Mouse (Mus musculus): ENCODE data around the gene Stoml1. TPM values are rescaled to one million over a fixed set of nuclear protein-coding genes. Genes with fewer than 3 reads are reported as not detected.
"Not testable (repeated sequence)": the region's sequence is repeated elsewhere in the genome, so short reads cannot be mapped to it uniquely, and the experiment has no call there.

Stoml1 gene
- total RNA-seq, 1 experiment from 2014 or later: 9.0 TPM

DNA sequence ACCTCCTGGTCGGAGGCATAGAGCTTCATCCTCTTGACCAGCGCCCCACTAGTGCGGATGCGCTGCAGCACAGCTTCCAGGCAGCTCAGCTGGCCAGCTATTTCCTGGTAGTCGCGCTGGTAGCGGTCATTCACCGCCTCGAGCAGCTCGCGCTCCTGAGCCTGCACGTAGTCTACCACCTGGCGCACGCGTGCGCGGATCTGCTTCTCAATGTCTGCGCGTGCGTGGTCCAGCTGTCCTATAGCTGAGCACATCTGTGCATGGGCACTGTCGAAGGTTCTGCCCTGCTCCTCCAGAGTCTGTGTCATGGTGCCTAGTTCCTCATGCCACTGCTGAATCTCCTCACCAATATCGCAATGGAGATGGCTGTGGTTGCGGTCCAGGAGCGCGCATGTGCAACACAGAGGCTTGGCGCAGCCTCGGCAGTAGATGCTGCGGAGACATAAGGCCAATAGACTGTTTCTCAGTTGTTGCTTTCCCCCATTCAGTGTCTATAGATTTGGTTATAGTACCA is 18.4 kb upstream of the Stoml1 start:
- no peak for ATAC-seq (replicated peaks; ENCODE audit: low read depth, poor library complexity, severe bottlenecking)

DNA sequence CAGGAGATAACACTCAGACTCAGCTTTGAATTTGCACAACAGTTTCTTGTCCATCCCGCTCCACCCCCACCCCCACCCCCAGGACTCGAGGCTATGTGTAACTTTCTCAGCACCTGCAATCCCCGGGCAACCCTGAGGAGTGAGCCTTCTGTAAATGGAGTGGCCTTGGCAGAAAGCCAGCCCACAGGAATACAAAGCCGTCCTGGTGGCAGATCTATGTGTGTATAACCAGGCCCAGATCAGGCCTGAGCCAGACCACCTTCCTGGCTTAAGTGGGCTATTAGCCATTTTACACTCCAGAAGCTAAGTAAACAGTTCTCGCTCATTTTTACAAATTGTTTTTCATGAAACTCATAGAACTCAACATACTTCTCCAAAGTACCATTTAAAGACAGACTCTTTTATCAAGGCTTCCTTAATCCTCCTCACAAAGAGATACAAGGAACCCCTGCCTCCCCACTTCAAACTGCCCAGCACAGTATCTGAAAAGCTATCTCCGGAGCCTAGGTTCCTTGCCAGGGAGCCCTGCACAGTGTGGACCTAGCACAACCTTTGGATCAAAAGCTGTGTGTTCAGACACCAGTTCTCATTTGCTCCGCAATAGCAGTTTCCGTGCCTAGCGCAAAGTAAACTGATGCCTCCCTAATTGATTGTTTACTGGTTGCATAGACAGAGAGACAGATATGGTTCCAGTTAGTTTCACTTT is 11.0 kb upstream of the Stoml1 start:
- peak; percentile 43 for ATAC-seq (replicated peaks; ENCODE audit: low read depth, poor library complexity, severe bottlenecking)

DNA sequence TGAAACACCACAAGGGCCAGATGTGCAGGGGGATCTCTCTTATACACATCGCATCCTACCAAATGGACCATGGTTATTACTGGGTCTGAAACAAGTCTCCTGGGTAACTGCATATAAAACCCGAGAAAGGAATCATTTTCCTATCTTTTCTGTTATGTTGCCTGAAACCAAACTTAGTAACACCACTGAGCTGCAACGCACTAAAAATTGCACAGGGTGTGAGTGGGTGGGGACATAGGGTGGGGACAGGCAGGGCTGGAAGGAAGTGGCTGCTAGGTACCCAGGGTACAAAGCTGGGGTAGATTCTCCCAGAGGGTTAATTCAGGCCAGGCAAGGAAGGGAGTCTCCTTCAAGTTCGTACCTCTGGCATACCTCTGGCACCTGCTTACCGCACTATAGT is 10.3 kb upstream of the Stoml1 start:
- ATAC-seq (replicated peaks; ENCODE audit: low read depth, poor library complexity, severe bottlenecking): no peak

DNA sequence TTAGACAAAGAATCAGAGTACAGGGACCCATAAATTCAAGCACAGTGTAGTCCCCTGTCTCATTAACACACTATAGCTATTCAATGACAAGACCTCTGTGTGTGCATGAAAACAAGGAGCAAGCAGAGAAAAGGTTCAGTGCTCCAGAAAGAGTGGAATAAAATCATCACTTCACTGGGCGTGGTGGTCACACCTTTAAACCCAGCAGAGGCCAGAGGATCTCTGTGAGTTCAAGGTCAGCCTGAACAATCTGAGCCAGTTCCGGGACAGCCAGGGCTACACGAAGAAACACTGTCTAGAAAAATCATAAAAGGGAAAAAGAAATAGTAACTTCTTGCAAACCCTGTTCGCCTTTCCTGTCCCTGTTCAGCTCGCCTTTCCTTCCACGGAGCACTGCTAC is 9.3 kb upstream of the Stoml1 start:
- no peak for ATAC-seq (replicated peaks; ENCODE audit: low read depth, poor library complexity, severe bottlenecking)

DNA sequence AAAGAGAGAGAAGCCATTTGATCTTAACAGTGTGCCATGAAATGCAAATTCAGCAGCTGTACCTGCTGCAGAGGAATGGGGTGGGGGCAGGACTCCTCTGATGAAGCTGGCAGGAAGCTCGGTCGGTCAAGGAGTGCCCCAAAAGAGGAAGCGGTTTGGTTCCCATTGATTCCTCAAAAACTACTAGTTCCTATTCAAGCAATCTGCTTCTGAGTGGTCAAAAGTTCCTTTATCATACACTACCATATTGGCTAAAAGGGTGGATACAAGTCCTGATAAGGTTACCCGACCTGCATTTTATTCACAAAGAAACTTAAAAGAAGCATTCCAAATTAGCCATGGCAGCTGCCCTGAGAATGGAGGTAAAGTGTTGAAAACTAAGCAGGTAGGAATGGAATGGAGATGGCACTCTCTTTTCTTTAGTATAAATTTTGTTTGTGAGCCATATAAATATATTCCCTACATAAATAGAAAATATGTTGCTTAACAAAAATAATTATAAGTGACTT is 6.8 kb upstream of the Stoml1 start:
- peak; percentile 55 for ATAC-seq (replicated peaks; ENCODE audit: low read depth, poor library complexity, severe bottlenecking)

DNA sequence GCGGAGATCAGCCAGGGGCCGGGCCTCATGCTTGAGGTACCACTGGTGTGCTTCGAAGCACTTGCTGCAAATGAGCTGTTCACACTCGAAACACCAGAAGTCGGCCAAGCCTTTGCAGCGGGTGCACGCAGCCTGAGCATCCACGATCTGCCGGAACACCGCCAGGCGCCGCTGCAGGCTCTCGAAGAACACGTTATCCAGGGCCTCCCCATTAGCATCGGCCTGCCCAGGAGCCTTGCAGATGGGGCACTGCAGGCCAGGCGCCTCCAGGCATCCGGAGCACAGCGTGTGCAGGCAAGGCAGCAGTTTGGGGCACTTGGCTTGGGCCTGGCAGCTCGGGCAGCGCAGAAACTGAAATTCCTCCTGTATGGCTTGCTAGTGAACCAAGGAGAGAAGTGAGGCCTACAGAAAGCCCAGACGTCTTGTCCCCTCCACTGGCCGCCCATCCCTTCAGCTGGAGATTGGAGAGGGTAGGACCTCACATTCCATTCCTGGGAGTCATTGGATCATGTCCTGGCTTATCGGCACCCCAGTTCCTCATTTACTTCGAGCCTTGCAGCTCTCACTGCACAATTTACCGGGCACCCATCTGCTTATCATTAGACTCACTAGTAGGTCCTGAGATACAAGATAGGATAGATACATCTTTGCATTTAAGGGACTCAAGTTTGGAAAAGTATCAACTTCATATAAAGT is 5.8 kb upstream of the Stoml1 start:
- peak; percentile 73 for ATAC-seq (replicated peaks; ENCODE audit: low read depth, poor library complexity, severe bottlenecking)

DNA sequence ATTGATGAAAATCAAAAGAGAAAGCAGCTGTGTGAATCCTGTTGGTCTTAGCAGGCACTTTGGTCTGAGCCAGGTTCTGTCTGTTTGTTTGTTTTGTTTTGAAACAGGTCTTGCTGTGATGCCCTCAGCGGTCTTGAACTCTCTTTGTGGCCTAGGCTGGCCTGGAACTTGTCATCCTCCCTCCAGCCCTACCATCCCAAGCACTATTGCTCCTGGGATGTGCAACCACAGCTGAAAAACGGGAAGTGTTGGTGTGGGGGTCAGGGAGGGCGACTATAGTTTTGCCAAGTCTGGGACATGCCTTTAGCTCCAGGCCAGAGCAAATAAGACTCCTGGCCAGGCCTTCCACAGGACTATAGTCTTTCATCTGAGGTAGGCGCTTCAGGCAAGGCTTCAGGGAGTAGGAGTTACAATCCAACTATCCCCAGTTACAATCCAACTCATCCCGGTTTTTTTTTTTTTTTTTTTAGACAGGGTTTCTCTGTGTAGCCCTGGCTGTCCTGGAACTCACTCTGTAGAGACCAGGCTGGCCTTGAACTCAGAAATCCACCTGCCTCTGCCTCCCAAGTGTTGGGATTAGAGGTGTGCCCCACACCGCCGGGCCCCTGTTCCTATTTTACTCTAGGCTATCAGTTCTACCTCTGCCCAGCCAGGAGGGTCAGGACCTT is 4.1 kb upstream of the Stoml1 start:
- no peak for ATAC-seq (replicated peaks; ENCODE audit: low read depth, poor library complexity, severe bottlenecking)

DNA sequence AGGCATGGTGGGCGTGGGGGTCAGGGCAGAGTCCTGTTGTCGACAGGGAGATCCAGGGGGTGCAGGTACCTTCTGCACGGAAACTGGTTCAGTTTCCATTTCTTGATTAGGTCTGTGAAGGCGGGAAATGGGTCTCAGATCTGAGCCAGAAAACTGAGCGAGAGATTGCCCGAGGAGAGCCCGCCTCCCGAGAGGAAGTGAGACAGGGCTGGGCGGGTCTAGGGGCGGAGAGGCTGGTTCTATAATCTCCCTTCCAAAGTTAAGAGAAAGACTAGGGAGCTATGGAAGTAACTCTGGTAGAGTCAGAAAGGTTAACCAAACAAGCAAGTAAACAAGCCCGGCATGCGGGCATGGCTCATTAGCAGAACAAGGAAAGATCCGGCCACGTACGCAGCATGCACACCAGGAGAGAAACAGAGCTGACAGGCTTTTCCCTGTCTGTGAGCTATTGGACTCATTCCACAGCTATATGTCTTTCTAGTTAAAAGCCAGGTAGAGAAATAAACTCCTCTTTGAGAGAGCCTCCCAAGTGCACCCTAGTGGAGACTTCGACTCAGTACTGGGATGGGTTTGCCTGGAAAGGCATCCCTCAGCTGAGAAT is 3.3 kb upstream of the Stoml1 start, which contains the start of gene Pml:
Gene Pml (minus strand): TSS at position 195 of the 601 bp plus-strand sequence.
- ATAC-seq (replicated peaks; ENCODE audit: low read depth, poor library complexity, severe bottlenecking): peak; percentile 38; the same call in 1 of the 2 replicates

DNA sequence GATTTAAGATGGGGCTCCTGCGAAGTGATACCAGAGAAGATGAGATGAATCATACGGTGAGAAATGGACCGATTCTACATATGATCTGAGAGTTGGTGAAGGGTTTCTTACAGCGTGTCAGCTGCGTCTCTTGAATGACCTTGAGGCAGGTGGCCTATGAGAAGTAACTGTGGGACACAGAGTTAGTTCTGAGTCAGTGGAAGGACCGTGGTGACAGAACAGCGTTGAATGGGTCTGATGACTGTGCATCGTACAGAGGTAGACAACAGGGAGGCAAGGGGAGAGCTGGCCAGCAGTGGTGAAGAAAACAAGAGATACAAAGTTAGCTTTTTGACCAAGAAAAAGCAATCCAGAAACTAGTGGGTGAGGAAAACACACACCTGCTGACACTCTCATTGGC is 2.6 kb upstream of the Stoml1 start:
- no peak for ATAC-seq (replicated peaks; ENCODE audit: low read depth, poor library complexity, severe bottlenecking)

DNA sequence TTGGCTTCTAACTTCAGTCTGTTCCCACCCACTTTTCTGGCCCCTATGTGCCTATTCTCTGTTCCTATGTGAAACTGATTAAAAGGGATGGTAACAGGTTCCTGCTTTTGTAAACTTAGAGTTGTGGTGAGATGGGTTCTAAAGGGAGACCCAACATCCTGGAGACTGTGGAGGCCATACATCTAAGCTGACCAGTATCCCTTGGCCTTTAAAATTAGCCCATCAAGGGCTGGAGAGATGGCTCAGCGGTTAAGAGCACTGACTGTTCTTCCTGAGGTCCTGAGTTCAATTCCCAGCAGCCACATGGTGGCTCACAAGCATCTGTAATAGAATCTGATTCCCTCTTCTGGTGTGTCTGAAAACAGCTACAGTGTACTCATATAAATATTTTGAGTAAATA is 2.2 kb upstream of the Stoml1 start:
- not testable (repeated sequence) for ATAC-seq (replicated peaks; ENCODE audit: low read depth, poor library complexity, severe bottlenecking)

DNA sequence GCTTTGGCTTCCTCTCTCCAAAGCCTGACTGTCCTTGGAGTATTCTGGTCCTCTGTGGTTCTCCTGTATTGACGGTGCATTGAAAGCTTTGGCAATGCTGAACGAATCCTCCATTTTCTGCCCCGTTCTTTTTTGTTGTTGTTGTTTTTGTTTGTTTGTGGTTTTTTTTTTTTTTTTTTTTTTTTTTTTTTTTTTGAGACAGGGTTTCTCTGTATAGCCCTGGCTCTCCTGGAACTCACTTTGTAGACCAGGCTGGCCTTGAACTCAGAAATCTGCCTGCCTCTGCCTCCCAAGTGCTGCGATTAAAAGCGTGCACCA is 800 bp downstream of the Stoml1 start:
- ATAC-seq (replicated peaks; ENCODE audit: low read depth, poor library complexity, severe bottlenecking): not testable (repeated sequence)

DNA sequence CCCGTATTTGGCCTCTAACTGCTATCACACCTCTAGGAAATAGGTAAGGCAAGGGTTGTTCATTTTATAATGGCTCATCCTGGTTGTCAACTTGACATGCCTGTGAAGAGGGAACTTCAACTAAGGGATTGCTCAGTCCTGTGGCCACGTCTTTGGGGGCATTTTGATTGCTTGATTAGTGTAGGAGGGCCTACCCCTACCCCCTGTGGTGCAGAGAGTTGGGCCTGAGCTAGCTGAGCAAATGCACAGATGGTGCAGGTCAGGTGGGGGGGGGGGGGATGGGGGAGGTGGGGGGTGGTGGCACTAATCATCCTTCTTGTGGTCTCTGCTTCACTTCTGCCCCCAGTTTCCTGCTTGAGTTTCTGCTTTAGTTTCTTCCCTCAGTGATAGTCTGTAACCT is 2.1 kb downstream of the Stoml1 start:
- ATAC-seq (replicated peaks; ENCODE audit: low read depth, poor library complexity, severe bottlenecking): no peak

DNA sequence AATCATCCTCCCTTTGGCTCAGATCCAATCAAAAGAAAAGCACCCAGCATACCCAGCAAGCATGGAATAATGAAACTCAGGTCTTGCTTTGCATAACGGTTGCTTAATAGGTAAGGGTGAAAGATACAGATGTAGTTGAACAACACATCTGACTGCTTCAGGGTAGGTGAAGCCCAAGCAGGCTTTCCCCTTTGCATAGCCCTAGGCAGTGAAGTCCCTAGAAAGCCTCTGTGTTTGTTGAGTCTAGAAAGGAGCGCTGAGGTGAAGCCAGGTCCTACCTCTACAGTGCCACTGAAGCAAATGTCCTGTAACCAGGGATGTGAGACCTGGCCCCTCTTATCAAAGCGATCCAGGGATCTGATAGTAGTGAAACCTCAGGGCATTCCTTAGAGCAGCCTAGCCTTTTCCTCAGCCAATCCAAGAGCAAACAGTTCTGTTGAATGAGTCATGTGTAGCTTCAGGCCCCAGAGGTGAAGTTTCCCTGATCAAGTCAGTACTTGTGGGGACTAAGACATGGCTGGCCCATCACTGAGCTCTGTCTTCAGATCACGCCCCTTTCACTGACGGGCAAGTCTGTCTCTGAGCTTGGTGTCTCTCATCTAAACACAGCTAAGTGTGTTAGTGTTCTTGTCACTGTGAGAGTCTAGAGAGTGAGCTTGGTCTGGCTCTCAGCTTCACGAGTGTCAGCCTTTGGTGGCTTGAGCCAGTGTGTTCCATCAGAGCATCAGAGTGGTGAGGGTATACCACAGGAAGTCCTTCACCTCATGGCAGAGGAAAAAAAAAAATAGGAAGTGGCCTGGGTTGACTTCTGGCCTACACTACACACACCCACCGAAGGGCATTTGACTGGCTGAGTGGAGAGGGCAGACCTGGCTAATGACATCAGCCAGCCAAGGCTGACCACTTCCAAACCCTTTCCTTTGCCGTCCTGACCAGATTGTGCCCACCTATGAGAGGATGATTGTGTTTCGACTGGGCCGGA is 3.0 kb downstream of the Stoml1 start:
- peak; percentile 59 for ATAC-seq (replicated peaks; ENCODE audit: low read depth, poor library complexity, severe bottlenecking)

DNA sequence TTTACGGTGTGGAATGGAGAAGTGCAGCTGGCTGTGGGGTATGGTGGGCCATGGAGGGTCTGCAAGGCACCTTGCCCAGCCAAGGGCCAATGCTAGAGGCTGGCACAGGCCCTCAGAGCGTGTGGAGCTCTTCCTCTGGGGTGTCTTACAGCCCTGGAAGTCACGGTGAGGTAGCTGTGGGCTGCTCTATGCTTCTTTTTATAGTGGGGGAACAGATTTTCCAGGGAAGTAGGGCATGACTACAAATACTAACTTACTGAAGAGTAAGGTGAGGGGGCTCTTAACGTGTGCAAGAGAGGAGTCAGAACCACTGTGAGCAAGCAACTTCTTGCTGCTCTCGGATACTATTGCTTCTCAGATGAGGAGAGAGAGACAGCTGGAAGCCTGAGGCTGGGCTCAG is 9.5 kb downstream of the Stoml1 start:
- ATAC-seq (replicated peaks; ENCODE audit: low read depth, poor library complexity, severe bottlenecking): no peak

DNA sequence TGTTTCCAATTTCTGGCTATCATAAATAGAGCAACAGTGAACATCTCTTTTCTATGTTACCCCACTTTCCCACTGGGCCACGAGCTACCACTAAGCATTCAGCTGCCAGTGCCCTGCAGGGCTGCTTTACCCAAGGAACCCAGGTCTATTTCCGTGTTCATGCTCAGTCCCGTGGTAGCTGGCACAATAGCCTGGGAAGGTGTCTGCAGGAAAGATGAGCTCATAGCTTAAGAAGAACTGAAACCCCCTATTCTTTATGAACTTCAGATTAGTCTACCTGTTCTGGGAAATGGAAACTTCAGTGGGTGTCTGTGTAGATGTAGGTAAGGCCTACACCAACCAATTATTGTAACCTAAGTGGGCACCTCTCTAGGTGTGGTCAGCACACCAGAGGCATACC is 12.4 kb downstream of the Stoml1 start:
- no peak for ATAC-seq (replicated peaks; ENCODE audit: low read depth, poor library complexity, severe bottlenecking)

DNA sequence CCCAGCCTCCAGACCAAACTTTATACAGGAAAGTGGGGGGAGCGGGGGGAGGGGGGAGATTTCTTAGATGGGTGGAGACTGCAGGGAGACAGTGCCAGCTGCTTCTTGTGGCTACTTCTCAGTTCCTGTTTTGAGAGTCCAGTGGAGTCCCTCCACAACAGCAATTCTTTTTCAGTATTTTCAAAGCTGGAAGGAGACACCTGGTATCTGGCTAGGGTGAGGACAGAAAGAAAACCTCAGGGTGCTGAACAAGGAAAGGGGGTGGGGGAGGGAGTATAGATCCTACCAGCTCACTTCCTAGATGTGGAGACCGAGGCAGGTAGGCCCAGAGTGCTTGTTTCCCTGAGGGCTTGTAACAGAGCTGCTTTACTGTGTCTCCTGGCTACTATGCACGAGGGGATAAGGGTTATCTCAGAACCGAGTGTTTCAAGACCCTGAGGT is 13.6 kb downstream of the Stoml1 start:
- ATAC-seq (replicated peaks; ENCODE audit: low read depth, poor library complexity, severe bottlenecking): peak; percentile 74

DNA sequence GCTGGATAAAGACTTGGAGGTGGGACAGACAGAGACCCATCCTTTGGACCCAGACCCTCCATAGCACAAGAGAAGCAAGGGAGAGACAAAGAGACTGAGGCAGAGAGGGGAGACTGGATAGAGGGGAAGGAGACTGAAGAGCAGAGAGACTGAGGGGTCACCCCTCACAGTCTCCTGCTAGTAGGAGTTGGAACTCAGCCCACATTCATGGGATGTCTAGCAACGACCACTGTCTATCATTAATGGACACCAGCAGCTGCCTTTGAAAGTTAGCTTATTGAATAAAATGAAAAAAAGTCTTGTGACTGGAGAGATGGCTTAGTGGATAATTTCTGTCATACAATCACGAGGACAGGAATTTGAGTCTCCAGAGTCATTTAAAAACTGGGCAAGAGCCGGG is 14.1 kb downstream of the Stoml1 start:
- ATAC-seq (replicated peaks; ENCODE audit: low read depth, poor library complexity, severe bottlenecking): no peak

DNA sequence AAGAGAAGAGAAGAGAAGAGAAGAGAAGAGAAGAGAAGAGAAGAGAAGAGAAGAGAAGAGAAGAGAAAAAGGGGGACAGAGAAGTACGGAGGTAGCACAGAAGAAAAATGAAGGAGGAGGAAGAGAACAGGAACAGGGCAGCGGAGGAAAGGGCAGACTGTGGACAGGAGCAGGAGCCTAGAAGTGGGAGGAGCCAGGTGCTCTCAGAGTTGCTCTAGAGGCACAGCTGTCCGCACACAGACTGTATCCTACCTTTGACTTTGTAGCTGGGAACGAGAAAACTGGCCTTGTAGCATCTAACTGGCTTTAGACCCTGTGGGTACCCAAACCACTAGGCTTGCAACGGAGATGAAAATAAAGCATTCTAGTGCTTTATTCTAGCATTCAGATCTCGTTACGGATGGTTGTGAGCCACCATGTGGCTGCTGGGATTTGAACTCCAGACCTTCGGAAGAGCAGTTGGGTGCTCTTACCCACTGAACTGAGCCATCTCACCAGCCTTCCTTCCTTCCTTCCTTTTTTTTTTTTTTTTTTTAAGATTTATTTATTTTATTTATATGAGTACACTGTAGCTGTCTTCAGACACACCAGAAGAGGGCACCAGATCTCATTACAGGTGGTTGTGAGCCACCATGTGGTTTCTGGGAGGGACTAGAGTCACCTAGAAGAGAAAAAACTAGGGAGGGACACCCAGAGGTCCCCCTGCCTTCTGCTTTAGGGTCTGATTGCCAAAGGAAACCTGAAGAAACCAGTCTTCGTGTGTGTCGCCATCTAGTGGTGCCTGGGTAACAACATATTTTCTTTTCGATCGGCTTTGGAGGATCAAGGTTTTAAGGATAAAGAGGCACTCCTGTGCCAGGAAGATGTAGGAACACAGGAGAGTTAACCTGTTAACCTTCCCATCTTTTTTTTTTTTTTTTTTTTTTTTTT is 15.7 kb downstream of the Stoml1 start:
- peak; percentile 62 for ATAC-seq (replicated peaks; ENCODE audit: low read depth, poor library complexity, severe bottlenecking)
